Mouse (Mus musculus): ENCODE data around the gene Rap1b. TPM values are rescaled to one million over a fixed set of nuclear protein-coding genes. Genes with fewer than 3 reads are reported as not detected.
"Not testable (repeated sequence)": the region's sequence is repeated elsewhere in the genome, so short reads cannot be mapped to it uniquely, and the experiment has no call there.

The Rap1b gene
- 202 and 204 TPM in 2 replicates for polyA plus RNA-seq (2014; fragmentation: Nextera tagmentation; extraction: Ambion mirVana)

DNA sequence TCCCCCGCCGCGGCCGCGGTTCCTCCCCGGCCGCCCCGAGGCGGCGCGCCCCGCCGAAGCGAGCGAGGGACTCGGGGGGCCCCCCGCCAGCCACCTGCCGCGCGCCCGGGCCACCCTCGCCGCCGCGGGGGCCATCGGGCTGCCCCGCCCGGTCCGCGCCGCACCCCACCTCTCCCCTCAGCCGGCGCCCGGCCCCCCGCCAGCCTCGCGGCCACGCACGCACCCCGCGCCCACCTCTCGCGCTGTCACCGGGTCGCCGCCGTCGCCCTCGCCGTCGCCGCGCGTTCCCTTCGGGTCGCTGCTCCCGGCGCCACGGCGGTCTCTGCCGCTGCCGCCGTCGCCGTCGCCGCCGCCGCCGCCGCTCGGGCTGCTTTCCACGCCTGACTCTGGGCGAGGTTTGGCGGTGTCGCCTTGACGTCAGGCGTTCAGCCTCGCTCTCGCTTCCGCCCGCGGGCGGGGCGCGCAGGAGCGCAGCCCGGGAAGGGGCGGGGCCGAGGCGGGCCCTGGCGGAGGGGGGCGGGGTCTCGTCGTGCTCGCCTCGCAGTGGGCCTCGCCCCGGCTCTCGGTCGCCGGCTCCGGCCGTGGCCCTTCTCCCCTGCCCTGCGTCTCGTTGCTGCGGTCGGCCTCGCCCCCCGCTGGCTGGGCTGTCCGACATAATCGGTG lies at the start of gene Rap1b:
Gene Rap1b (minus strand): TSS at position 439 of the 663 bp plus-strand sequence.
- peak; percentile 97 for DNase-seq (ENCODE audit: low spot score)
- Histone ChIP-seq H3K4me2 (ENCODE audit: low read depth, low read length) (peak within 1 kb of the TSS; percentile 74), H3K27ac (replicated peaks; ENCODE audit: low read depth, low read length) (peak within 1 kb of the TSS; percentile 99), H3K27me3 (replicated peaks; ENCODE audit: control insufficient read depth, insufficient read depth, low read length) (no peaks in the 10 kb centered on the region), H3K9me3 (ENCODE audit: control insufficient read depth, low read length) (no peaks in the 10 kb centered on the region), H3K36me3 (ENCODE audit: control insufficient read depth, insufficient read depth, low read length) (no peaks in the 10 kb centered on the region), H3K4me1 (ENCODE audit: control insufficient read depth, insufficient read depth, low read length) (peaks cover 17% of the 10 kb centered on the region), H3K9ac (ENCODE audit: low read depth, low read length) (peak within 1 kb of the TSS; percentile 95), H3K4me3 (ENCODE audit: low read depth, low read length) (peak within 1 kb of the TSS; percentile 73)
- peak; percentile 94 for ATAC-seq (ENCODE audit: low read depth)
- no CpG with 5 or more reads among the region's 112 CpGs for WGBS

DNA sequence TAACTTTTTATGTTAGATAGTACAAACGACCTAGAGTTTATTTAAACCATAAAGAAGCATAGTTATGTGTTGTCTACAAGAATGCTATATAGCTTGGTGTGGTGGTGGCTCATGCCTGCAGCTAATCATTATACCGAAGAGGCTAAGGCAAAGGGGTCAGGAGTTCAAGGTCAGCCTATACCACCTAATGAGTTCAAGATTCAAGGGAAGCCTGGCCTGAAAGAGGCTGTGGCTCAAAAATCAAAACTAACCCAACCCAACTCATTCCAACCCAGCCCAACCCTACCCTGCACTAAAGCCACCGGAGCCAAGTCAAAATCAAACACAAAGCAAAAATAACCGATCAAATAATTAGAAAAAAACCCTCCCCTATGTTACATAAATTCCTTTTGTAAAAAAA lies 49.4 kb upstream of the Rap1b start:
- Histone ChIP-seq H3K4me3 (ENCODE audit: low read depth, low read length) (no peak overlapping the region), H3K27ac (replicated peaks; ENCODE audit: low read depth, low read length) (no peak overlapping the region), H3K36me3 (ENCODE audit: control insufficient read depth, insufficient read depth, low read length) (no peaks in the 10 kb centered on the region), H3K4me1 (ENCODE audit: control insufficient read depth, insufficient read depth, low read length) (no peaks in the 10 kb centered on the region), H3K9ac (ENCODE audit: low read depth, low read length) (no peak overlapping the region), H3K27me3 (replicated peaks; ENCODE audit: control insufficient read depth, insufficient read depth, low read length) (no peaks in the 10 kb centered on the region), H3K4me2 (ENCODE audit: low read depth, low read length) (no peak overlapping the region), H3K9me3 (ENCODE audit: control insufficient read depth, low read length) (no peaks in the 10 kb centered on the region)
- no peak for ATAC-seq (ENCODE audit: low read depth)
- no peak for DNase-seq (ENCODE audit: low spot score)
- 59% methylated on average over 4 of the region's 4 CpGs for WGBS

DNA sequence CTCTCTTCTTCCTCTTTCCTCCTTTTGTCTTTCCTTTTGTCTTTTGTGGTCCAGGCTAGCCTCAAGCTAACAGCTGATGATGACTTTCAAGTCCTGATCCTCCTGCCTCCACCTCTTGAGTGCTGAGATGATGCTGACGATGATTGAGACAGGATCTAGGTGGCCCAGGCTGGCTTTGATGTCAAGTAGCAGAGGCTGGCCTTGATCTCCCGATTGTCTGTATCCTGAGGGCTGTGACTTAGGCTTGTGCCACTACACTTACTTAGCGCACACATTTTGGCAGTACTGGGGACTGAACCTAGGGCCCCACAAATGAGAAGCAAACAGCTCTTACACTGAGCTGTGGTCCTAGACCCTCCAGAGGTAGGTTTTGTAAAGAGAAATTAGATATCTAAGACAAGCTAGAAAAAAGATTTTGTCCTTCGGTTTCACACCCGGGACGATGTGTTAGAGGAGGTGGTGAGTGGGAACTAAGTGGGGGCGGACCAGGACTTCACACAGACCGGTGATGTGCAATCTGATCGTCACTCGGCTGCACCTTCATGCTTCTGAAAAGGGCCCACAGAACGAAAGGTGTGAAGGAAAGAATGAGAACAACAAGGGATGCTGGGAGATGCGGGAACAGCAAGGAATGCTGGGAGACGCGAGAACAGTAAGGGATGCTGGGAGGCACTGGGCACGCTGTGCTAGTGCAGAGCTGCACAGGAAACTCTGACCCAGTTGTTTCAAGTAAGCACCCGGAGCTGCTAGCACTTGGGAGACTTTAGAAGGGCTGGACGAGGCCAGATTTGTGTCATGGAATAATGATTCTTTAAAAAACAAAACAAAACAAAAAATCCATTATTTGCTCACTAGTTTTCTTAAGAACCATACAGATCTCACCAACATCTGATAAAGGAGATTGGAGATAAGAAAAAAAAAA lies 48.5 kb upstream of the Rap1b start:
- 87% methylated on average over 17 of the region's 17 CpGs for WGBS
- H3K4me1 ChIP-seq (ENCODE audit: control insufficient read depth, insufficient read depth, low read length) = no peaks in the 10 kb centered on the region
- no peak overlapping the region for H3K27ac ChIP-seq (replicated peaks; ENCODE audit: low read depth, low read length)
- ATAC-seq (ENCODE audit: low read depth) = no peak
- H3K27me3 ChIP-seq (replicated peaks; ENCODE audit: control insufficient read depth, insufficient read depth, low read length) = no peaks in the 10 kb centered on the region
- no peaks in the 10 kb centered on the region for H3K9me3 ChIP-seq (ENCODE audit: control insufficient read depth, low read length)
- no peak overlapping the region for H3K4me3 ChIP-seq (ENCODE audit: low read depth, low read length)
- no peak overlapping the region for H3K9ac ChIP-seq (ENCODE audit: low read depth, low read length)
- no peak for DNase-seq (ENCODE audit: low spot score)
- H3K36me3 ChIP-seq (ENCODE audit: control insufficient read depth, insufficient read depth, low read length) = no peaks in the 10 kb centered on the region
- H3K4me2 ChIP-seq (ENCODE audit: low read depth, low read length) = no peak overlapping the region

GRCm38 (mm10) chr10:117893128-117893527 lies 47.3 kb upstream of the Rap1b start:
- H3K27ac ChIP-seq (replicated peaks; ENCODE audit: low read depth, low read length); H3K9me3 ChIP-seq (ENCODE audit: control insufficient read depth, low read length); DNase-seq (ENCODE audit: low spot score); H3K36me3 ChIP-seq (ENCODE audit: control insufficient read depth, insufficient read depth, low read length); H3K27me3 ChIP-seq (replicated peaks; ENCODE audit: control insufficient read depth, insufficient read depth, low read length); H3K4me3 ChIP-seq (ENCODE audit: low read depth, low read length); H3K9ac ChIP-seq (ENCODE audit: low read depth, low read length); H3K4me1 ChIP-seq (ENCODE audit: control insufficient read depth, insufficient read depth, low read length); ATAC-seq (ENCODE audit: low read depth); H3K4me2 ChIP-seq (ENCODE audit: low read depth, low read length): not testable (repeated sequence)
- 46% methylated on average over 12 of the region's 13 CpGs for WGBS

GRCm38 (mm10) chr10:117891327-117891726 lies 45.5 kb upstream of the Rap1b start:
- Histone ChIP-seq H3K36me3 (ENCODE audit: control insufficient read depth, insufficient read depth, low read length) (no peaks in the 10 kb centered on the region), H3K4me2 (ENCODE audit: low read depth, low read length) (no peak overlapping the region), H3K27me3 (replicated peaks; ENCODE audit: control insufficient read depth, insufficient read depth, low read length) (no peaks in the 10 kb centered on the region), H3K4me3 (ENCODE audit: low read depth, low read length) (no peak overlapping the region), H3K9me3 (ENCODE audit: control insufficient read depth, low read length) (no peaks in the 10 kb centered on the region), H3K9ac (ENCODE audit: low read depth, low read length) (no peak overlapping the region), H3K4me1 (ENCODE audit: control insufficient read depth, insufficient read depth, low read length) (no peaks in the 10 kb centered on the region), H3K27ac (replicated peaks; ENCODE audit: low read depth, low read length) (no peak overlapping the region)
- ATAC-seq (ENCODE audit: low read depth) (no peak), DNase-seq (ENCODE audit: low spot score) (no peak)
- 74% methylated on average over 10 of the region's 10 CpGs for WGBS

GRCm38 (mm10) chr10:117888822-117889221 lies 43.0 kb upstream of the Rap1b start:
- no peak overlapping the region for H3K4me3 ChIP-seq (ENCODE audit: low read depth, low read length)
- H3K36me3 ChIP-seq (ENCODE audit: control insufficient read depth, insufficient read depth, low read length) = no peaks in the 10 kb centered on the region
- no peak overlapping the region for H3K4me2 ChIP-seq (ENCODE audit: low read depth, low read length)
- WGBS = 83% methylated on average over 15 of the region's 15 CpGs
- H3K9ac ChIP-seq (ENCODE audit: low read depth, low read length) = no peak overlapping the region
- H3K4me1 ChIP-seq (ENCODE audit: control insufficient read depth, insufficient read depth, low read length) = no peaks in the 10 kb centered on the region
- no peak overlapping the region for H3K27ac ChIP-seq (replicated peaks; ENCODE audit: low read depth, low read length)
- DNase-seq (ENCODE audit: low spot score) (no peak), ATAC-seq (ENCODE audit: low read depth) (no peak)
- H3K27me3 ChIP-seq (replicated peaks; ENCODE audit: control insufficient read depth, insufficient read depth, low read length) = no peaks in the 10 kb centered on the region
- H3K9me3 ChIP-seq (ENCODE audit: control insufficient read depth, low read length) = no peaks in the 10 kb centered on the region

DNA sequence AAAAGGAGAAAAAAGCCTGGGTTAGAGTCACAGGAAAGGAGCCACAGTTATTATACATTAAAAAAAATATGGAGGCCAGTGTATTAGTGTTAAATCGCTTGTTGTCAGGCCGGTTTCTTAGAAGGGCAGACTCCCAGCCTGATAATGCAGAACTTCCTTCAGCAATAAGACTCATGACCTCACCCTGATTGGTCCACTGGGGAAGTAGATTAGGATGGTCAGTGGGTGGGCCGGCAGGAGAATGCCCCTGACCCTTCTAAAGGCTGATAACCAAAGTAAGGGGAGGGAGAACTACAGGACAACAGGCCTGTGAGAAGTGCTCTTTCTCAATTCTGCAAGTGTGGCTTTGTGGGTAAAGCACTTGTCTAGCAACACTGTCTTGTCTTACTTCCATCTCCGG lies 39.5 kb upstream of the Rap1b start:
- no peak overlapping the region for H3K4me3 ChIP-seq (ENCODE audit: low read depth, low read length)
- H3K4me2 ChIP-seq (ENCODE audit: low read depth, low read length) = no peak overlapping the region
- no peaks in the 10 kb centered on the region for H3K9me3 ChIP-seq (ENCODE audit: control insufficient read depth, low read length)
- DNase-seq (ENCODE audit: low spot score) (no peak), ATAC-seq (ENCODE audit: low read depth) (no peak)
- no peaks in the 10 kb centered on the region for H3K36me3 ChIP-seq (ENCODE audit: control insufficient read depth, insufficient read depth, low read length)
- H3K27ac ChIP-seq (replicated peaks; ENCODE audit: low read depth, low read length) = no peak overlapping the region
- WGBS = 70% methylated on average over 4 of the region's 4 CpGs
- H3K9ac ChIP-seq (ENCODE audit: low read depth, low read length) = no peak overlapping the region
- no peaks in the 10 kb centered on the region for H3K4me1 ChIP-seq (ENCODE audit: control insufficient read depth, insufficient read depth, low read length)
- no peaks in the 10 kb centered on the region for H3K27me3 ChIP-seq (replicated peaks; ENCODE audit: control insufficient read depth, insufficient read depth, low read length)

- 85% methylated on average over 5 of the region's 5 CpGs for WGBS
- no peaks in the 10 kb centered on the region for H3K4me1 ChIP-seq (ENCODE audit: control insufficient read depth, insufficient read depth, low read length)
- H3K36me3 ChIP-seq (ENCODE audit: control insufficient read depth, insufficient read depth, low read length) = no peaks in the 10 kb centered on the region
- no peak for DNase-seq (ENCODE audit: low spot score)
- no peak for ATAC-seq (ENCODE audit: low read depth)
- H3K27ac ChIP-seq (replicated peaks; ENCODE audit: low read depth, low read length) = no peak overlapping the region
- no peak overlapping the region for H3K4me2 ChIP-seq (ENCODE audit: low read depth, low read length)
- H3K9ac ChIP-seq (ENCODE audit: low read depth, low read length) = no peak overlapping the region
- no peaks in the 10 kb centered on the region for H3K9me3 ChIP-seq (ENCODE audit: control insufficient read depth, low read length)
- H3K4me3 ChIP-seq (ENCODE audit: low read depth, low read length) = no peak overlapping the region
- H3K27me3 ChIP-seq (replicated peaks; ENCODE audit: control insufficient read depth, insufficient read depth, low read length) = no peaks in the 10 kb centered on the region
Measured at GRCm38 (mm10) chr10:117884760-117885159, 38.9 kb upstream of the Rap1b start.

All from embryonic facial prominence, embryonic 14.5 days (tissue).